Mouse (Mus musculus): ENCODE measurements around the gene Apoa4. TPM values are rescaled to one million over a fixed set of nuclear protein-coding genes. Genes with fewer than 3 reads are reported as not detected.

Gene Apoa4
- total and polyA plus RNA-seq, 3 experiments = not detected

DNA sequence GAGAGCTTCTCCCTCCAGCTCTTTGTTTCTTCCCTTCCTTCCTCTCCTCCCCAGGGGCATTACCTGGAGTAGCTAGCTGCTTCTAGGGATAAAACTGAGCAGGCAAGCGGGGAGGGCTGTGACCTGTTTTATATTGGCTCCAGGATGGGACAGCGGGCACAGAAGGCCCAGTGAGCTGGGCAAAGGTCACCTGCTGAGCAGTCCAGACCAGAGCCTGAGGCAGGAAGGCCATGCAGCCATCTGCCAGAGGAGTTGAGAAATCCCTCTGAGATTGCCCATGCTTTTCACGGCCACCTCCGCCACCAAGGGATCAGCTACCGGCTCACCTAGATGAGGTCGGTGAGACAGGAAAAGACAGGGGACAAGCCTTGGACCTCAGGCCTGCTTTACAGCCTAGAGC lies 5.3 kb upstream of the Apoa4 start:
- Histone ChIP-seq H3K36me3 (replicated peaks in 1 of 2; ENCODE audit: control insufficient read depth in 1 of 2, insufficient read depth in 1 of 2, low read length in 1 of 2) (no peaks in the 10 kb centered on the region), H3K27ac (ENCODE audit: insufficient read depth, low read depth) (no peak overlapping the region), H3K27me3 (replicated peaks) (peaks cover 20% of the 10 kb centered on the region), H3K4me3 (replicated peaks in 1 of 3; ENCODE audit: low read depth in 2 of 3, low read length in 2 of 3, poor library complexity in 1 of 3) (no peak overlapping the region), H3K79me2 (replicated peaks; ENCODE audit: control insufficient read depth, extremely low read depth, insufficient read depth, poor library complexity, severe bottlenecking) (no peaks in the 10 kb centered on the region), H3K4me2 (ENCODE audit: insufficient read depth, low read depth, poor library complexity, severe bottlenecking) (no peak overlapping the region), H3K9me3 (replicated peaks; ENCODE audit: low read length) (no peaks in the 10 kb centered on the region), H3K9ac (ENCODE audit: insufficient read depth, low read depth) (no peak overlapping the region), H3K4me1 (ENCODE audit: control insufficient read depth in 1 of 2, insufficient read depth in 2 of 2) (peaks cover 0 to 2% of the 10 kb centered on the region in 2 experiments; a peak in 3 of 4 replicates)
- no peak for DNase-seq (ENCODE audit: extremely low read depth)
- no peak for TF ChIP-seq ZC3H11A (IDR thresholded peaks at IDR 0.05; ENCODE audit: low read depth, low read length)
- TF ChIP-seq JUND (conservative IDR thresholded peaks at IDR 0.05; ENCODE audit: low read depth, low read length) = no peak
- TF ChIP-seq MEF2A (IDR thresholded peaks at IDR 0.05; ENCODE audit: borderline replicate concordance, low read depth, low read length) = no peak
- TF ChIP-seq E2F4 (IDR thresholded peaks at IDR 0.05; ENCODE audit: insufficient replicate concordance, low read depth, low read length) = no peak
- no peak for TF ChIP-seq MXI1 (IDR thresholded peaks at IDR 0.05; ENCODE audit: low read depth, low read length)
- TF ChIP-seq CHD2 (IDR thresholded peaks at IDR 0.05; ENCODE audit: low read length) = no peak
- TF ChIP-seq USF2 (conservative IDR thresholded peaks at IDR 0.05; ENCODE audit: low read depth, low read length) = no peak
- no peak for TF ChIP-seq JUN (IDR thresholded peaks at IDR 0.05; ENCODE audit: insufficient read depth, low read depth, low read length)
- TF ChIP-seq TBP (conservative IDR thresholded peaks at IDR 0.05; ENCODE audit: low read depth, low read length) = no peak
- TF ChIP-seq IRF4 (IDR thresholded peaks at IDR 0.05; ENCODE audit: low read depth, low read length) = no peak
- TF ChIP-seq ZNF384 (IDR thresholded peaks at IDR 0.05; ENCODE audit: low read depth, low read length) = no peak
- no peak for TF ChIP-seq UBTF (IDR thresholded peaks at IDR 0.05; ENCODE audit: low read depth, low read length)
- no peak for TF ChIP-seq KAT2A (IDR thresholded peaks at IDR 0.05; ENCODE audit: insufficient replicate concordance, low read length)
- in situ Hi-C loops (cut with MboI; ENCODE audit: low pct_ligation_motif_present, low pct_unique_long_range_greater_than_20kb, low sequenced_read_pairs) = no loop called here
- dilution Hi-C loops (cut with MboI; ENCODE audit: extremely low pct_ligation_motif_present, extremely low pct_unique_long_range_greater_than_20kb, low sequenced_read_pairs) = no loop called here

DNA sequence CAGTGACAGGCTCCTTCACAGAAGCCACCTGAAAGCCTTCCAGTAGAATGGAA lies 5.1 kb upstream of the Apoa4 start, which contains the start of gene Apoc3:
Apoc3 (minus strand) TSS at position 41 of the 53 bp plus-strand sequence.
- in situ Hi-C loops (cut with MboI; ENCODE audit: low pct_ligation_motif_present, low pct_unique_long_range_greater_than_20kb, low sequenced_read_pairs) = no loop called here

DNA sequence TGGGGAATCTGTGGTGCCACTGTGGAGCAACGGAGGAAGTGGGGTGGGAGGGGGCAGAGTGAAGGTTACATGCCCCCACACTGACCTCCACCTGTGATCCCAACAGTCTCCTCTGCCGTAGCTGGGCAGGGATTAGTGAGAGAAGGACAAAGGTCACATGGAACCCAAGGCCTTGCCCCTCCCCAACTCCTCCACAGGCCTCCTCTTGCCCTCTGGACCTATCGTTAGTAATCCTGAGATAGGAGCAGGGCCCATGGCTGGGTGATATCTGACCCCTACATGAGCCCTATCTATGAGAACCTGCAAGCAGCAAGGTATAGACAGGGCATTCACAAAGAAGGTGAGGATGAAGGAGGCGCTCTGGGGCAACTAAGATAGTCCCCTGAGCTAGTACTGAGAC lies 4.8 kb upstream of the Apoa4 start:
- dilution Hi-C loops (cut with MboI; ENCODE audit: extremely low pct_ligation_motif_present, extremely low pct_unique_long_range_greater_than_20kb, low sequenced_read_pairs) = no loop called here
- in situ Hi-C loops (cut with MboI; ENCODE audit: low pct_ligation_motif_present, low pct_unique_long_range_greater_than_20kb, low sequenced_read_pairs) = no loop called here
- Histone ChIP-seq H3K9me3 (replicated peaks; ENCODE audit: low read length) (no peaks in the 10 kb centered on the region), H3K27ac (ENCODE audit: insufficient read depth, low read depth) (no peak overlapping the region), H3K27me3 (replicated peaks) (peaks cover 21% of the 10 kb centered on the region), H3K36me3 (replicated peaks in 1 of 2; ENCODE audit: control insufficient read depth in 1 of 2, insufficient read depth in 1 of 2, low read length in 1 of 2) (no peaks in the 10 kb centered on the region), H3K79me2 (replicated peaks; ENCODE audit: control insufficient read depth, extremely low read depth, insufficient read depth, poor library complexity, severe bottlenecking) (no peaks in the 10 kb centered on the region), H3K4me3 (replicated peaks in 1 of 3; ENCODE audit: low read depth in 2 of 3, low read length in 2 of 3, poor library complexity in 1 of 3) (no peak overlapping the region), H3K4me1 (ENCODE audit: control insufficient read depth in 1 of 2, insufficient read depth in 2 of 2) (no peaks in the 10 kb centered on the region; a peak in 1 of 4 replicates), H3K9ac (ENCODE audit: insufficient read depth, low read depth) (no peak overlapping the region), H3K4me2 (ENCODE audit: insufficient read depth, low read depth, poor library complexity, severe bottlenecking) (no peak overlapping the region)
- no peak for DNase-seq (ENCODE audit: extremely low read depth)
- no peak for TF ChIP-seq HCFC1 (IDR thresholded peaks at IDR 0.05; ENCODE audit: low read depth, low read length)
- no peak for TF ChIP-seq CTCF (conservative IDR thresholded peaks at IDR 0.05 in 1 of 2, IDR thresholded peaks at IDR 0.05 in 1 of 2; ENCODE audit: low read depth in 2 of 2, low read length in 2 of 2)
- TF ChIP-seq E2F4 (IDR thresholded peaks at IDR 0.05; ENCODE audit: insufficient replicate concordance, low read depth, low read length) = no peak
- TF ChIP-seq USF1 (IDR thresholded peaks at IDR 0.05; ENCODE audit: low read depth, low read length) = no peak
- TF ChIP-seq PAX5 (IDR thresholded peaks at IDR 0.05; ENCODE audit: low read length) = no peak
- no peak for TF ChIP-seq CHD1 (IDR thresholded peaks at IDR 0.05; ENCODE audit: low read depth, low read length)

More for the DNA sequence above, 5.1 kb upstream of the Apoa4 start, which contains the start of gene Apoc3:
- H3K79me2 ChIP-seq (replicated peaks; ENCODE audit: control insufficient read depth, extremely low read depth, insufficient read depth, poor library complexity, severe bottlenecking) = no peaks in the 10 kb centered on the region
- H3K9me3 ChIP-seq (replicated peaks; ENCODE audit: low read length) = no peaks in the 10 kb centered on the region
- H3K4me1 ChIP-seq (ENCODE audit: control insufficient read depth in 1 of 2, insufficient read depth in 2 of 2) = no peaks in the 10 kb centered on the region; a peak in 1 of 4 replicates
- dilution Hi-C loops (cut with MboI; ENCODE audit: extremely low pct_ligation_motif_present, extremely low pct_unique_long_range_greater_than_20kb, low sequenced_read_pairs) = no loop called here
- H3K36me3 ChIP-seq (replicated peaks in 1 of 2; ENCODE audit: control insufficient read depth in 1 of 2, insufficient read depth in 1 of 2, low read length in 1 of 2) = no peaks in the 10 kb centered on the region
- no peak for TF ChIP-seq CTCF (conservative IDR thresholded peaks at IDR 0.05 in 1 of 2, IDR thresholded peaks at IDR 0.05 in 1 of 2; ENCODE audit: low read depth in 2 of 2, low read length in 2 of 2)
- no peak for TF ChIP-seq MAX (IDR thresholded peaks at IDR 0.05; ENCODE audit: low read length)
- H3K4me3 ChIP-seq (replicated peaks in 1 of 3; ENCODE audit: low read depth in 2 of 3, low read length in 2 of 3, poor library complexity in 1 of 3) = no peak within 1 kb of the TSS
- DNase-seq (ENCODE audit: extremely low read depth) = no peak
- no peak within 1 kb of the TSS for H3K27ac ChIP-seq (ENCODE audit: insufficient read depth, low read depth)
- H3K4me2 ChIP-seq (ENCODE audit: insufficient read depth, low read depth, poor library complexity, severe bottlenecking) = no peak within 1 kb of the TSS
- no peak within 1 kb of the TSS for H3K9ac ChIP-seq (ENCODE audit: insufficient read depth, low read depth)
- H3K27me3 ChIP-seq (replicated peaks) = peaks cover 19% of the 10 kb centered on the region

Data from CH12.LX (cell line).